Mouse (Mus musculus): ENCODE data around the gene Psmc3ip.

The Psmc3ip gene

DNA sequence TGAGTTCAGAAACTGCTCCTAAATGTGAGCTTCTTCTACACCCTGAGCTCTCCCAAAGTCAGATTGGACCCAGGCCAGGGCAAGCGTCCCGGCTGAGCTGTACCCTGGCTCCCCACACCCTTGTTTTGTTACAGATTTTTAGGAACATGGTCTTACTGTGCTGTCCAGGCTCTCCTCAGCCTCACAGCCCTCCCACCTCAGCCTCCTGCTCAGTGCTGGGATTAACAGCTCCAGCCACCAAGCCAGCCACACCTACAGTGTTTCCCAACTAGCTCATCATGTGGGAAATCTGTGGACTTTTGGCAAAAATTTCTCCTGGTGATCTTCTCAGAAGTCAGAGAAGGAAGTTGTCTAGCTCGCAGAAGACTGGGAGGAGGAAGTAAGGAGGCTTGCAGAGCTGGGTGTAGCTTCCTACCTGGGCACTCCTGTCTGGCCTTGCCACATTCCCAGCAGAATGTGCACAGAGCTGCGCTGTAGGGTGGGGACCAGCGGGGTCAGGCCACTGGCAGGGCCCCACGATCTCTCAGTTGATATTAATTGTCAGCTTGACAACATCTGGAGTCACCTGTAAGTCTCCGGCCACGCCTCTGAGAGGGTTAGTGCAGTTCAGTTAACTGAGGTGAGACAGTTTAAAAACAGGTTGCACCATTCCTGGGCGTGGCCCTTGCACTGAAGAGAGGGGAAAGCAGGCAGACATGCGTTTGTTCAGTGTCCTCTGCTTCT is 42.3 kb downstream of the Psmc3ip start:
- no peak for DNase-seq (ENCODE audit: low read depth)

DNA sequence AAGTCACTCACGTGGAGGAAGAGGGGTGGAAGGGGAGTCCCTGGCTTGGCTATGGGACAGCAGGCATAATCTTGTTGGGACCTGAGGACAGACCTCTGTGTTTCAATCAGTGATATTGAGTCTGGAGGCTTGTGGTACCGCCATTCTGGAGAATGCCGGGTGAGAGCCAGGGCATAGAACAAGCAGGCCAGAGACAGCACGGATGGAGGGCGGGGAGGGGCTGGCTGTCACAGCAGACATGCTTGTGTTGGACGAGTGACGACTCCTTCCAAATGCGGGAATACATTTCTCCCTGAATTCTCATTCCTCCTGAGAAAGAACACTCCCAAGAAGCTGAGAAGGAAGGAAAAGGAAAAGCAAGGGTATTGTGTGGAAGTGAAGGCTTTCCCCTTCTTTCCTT is 43.6 kb downstream of the Psmc3ip start:
- DNase-seq (ENCODE audit: low read depth), result no peak

DNA sequence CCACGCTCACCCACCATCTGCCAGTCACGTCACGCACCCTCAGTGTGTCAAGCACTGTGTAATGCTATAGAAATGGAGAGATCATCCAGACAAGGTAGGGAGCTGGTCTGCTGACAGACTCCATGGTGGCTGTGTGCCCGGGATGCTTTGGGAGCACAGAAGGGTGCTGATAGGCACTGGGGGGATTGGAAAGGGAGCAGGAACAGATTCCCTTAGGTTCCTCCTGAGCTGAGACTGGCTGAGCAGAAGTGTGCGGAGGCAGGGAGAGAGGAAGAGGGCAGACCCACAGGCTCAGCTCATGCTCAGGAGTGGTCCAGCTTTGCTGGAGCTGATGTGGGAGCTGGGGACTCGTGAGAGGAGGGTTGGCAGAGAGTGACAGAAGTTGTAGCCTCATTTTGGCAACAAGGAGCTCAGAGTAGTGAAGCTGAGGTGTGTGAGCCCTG is 44.2 kb downstream of the Psmc3ip start:
- DNase-seq (ENCODE audit: low read depth), result no peak

DNA sequence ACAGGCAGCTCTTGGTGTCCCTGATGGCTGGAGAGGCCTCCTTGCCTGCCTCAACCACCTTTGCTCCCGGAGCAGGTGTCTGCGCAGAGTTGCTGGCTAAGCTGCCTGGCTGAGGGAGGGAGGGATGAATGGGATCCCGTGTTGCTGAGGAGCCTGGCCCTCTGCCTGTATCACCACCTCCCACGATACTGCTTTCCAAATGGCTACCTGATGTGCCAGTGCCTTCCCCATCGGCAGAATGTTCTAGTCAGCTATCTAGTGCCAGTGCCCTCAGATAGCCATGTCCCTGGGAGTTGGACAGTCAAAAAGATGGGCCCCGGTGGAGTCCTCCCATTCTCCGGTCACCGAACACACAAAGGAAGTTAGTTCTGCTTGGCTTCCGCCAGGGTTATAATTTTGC is 44.9 kb downstream of the Psmc3ip start:
- DNase-seq (ENCODE audit: low read depth), result no peak

DNA sequence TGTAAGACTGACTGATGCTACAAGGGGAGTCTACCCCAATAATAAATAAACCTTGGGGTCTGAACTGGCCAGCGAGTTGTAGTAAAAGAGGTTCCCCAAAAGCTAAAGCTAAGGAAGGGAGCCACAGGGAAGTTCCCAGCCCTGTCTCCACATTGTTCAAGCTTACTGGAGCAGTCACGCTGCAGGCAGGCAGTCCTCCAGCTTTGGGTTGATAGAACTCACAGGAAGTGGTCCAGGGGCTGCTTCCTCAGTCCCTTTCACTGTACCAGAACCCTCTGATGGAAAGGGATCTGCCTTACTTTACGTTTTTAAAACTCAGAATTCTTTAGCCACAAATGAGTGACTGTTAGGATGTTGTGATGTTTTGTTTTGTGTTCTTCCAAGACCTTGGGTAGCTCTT is 47.7 kb downstream of the Psmc3ip start:
- DNase-seq (ENCODE audit: low read depth), result no peak

DNA sequence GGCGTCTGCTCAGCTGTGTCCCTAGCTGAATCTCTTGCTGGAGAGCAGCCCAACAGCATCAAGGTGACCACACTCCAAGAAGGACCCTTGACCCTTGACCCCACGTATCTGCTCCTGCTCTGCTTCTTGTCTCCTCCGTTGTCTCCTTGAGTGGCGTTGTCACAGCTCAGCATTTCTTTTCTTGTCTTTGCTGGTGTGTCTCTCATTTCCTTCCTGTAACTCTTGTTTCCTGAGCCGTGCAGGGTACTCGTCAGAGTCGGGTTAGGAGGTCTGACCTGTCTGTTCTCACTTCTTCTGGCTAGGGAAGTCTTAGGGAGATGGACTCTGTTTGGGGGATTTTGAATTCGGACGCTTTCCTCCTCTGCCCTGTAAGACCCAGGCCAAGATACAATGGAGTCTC is 48.8 kb downstream of the Psmc3ip start:
- DNase-seq (ENCODE audit: low read depth), result no peak

DNA sequence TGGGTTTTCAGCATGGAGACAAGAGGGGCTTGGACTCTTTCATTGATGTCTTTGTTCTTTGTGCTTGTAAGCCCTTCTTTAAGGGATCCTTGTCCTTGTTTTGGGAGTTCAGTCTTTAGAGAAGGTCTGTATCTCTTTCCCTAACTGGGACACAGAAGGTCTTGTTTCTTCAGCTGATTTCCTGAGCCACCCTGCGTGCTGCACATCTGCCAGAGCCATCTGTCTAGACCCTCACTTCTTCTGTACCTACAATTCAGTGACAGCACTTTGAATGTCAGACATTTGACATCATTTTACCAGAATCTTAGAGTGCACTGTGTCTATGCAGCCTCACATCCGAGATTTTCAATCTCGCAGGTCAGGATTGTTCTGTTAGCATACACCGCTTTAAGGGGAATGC is 49.4 kb downstream of the Psmc3ip start:
- DNase-seq (ENCODE audit: low read depth), result no peak

Data from fibroblast of lung, adult 2 months (primary cell).